Mouse (Mus musculus) CD4-positive helper T cell, adult 2 months (primary cell): Measurements from ENCODE around the gene Cyb5d2.

Experiments used
- DNase-seq: peaks from one replicate; pipeline ENCODE4 v3.0.0-alpha.2; 2012; ENCODE audit warnings: low read depth, missing footprints, low spot score

The Cyb5d2 gene

GRCm38 (mm10) chr11:72795455-72796295 lies at the start of gene Cyb5d2, which contains the start of gene Zzef1:
Gene Cyb5d2 (minus strand): TSS chr11:72796142.
Gene Zzef1 (plus strand): TSS chr11:72796226.
- peak; percentile 98 for DNase-seq

GRCm38 (mm10) chr11:72845526-72845925 lies 49.6 kb upstream of the Cyb5d2 start:
- no peak for DNase-seq

GRCm38 (mm10) chr11:72843576-72843975 lies 47.6 kb upstream of the Cyb5d2 start:
- DNase-seq, result no peak

- no peak for DNase-seq
These were observed 46.8 kb upstream of the Cyb5d2 start for GRCm38 (mm10) chr11:72842731-72843130.

- DNase-seq, result no peak
These were observed 33.9 kb upstream of the Cyb5d2 start for GRCm38 (mm10) chr11:72829869-72830268.

- DNase-seq, result no peak
These were observed 25.1 kb upstream of the Cyb5d2 start for GRCm38 (mm10) chr11:72821041-72821440.

GRCm38 (mm10) chr11:72818067-72818466 lies 22.1 kb upstream of the Cyb5d2 start:
- no peak for DNase-seq

- DNase-seq, result no peak
These were observed 20.9 kb upstream of the Cyb5d2 start for GRCm38 (mm10) chr11:72816859-72817258.

- DNase-seq, result peak; percentile 34
These were observed 18.2 kb upstream of the Cyb5d2 start for GRCm38 (mm10) chr11:72814188-72814587.

- DNase-seq, result no peak
These were observed 17.7 kb upstream of the Cyb5d2 start for GRCm38 (mm10) chr11:72813687-72814086.

GRCm38 (mm10) chr11:72807992-72808391 lies 12.1 kb upstream of the Cyb5d2 start:
- no peak for DNase-seq

GRCm38 (mm10) chr11:72806556-72806955 lies 10.6 kb upstream of the Cyb5d2 start:
- DNase-seq, result no peak

GRCm38 (mm10) chr11:72805232-72805631 lies 9.3 kb upstream of the Cyb5d2 start:
- DNase-seq, result no peak

GRCm38 (mm10) chr11:72804586-72804985 lies 8.6 kb upstream of the Cyb5d2 start:
- no peak for DNase-seq

GRCm38 (mm10) chr11:72803038-72803437 lies 7.1 kb upstream of the Cyb5d2 start:
- no peak for DNase-seq

- DNase-seq, result no peak
These were observed 5.2 kb upstream of the Cyb5d2 start for GRCm38 (mm10) chr11:72801182-72801581.

GRCm38 (mm10) chr11:72798112-72798511 lies 2.2 kb upstream of the Cyb5d2 start:
- DNase-seq, result no peak

- no peak for DNase-seq
These were observed 914 bp upstream of the Cyb5d2 start for GRCm38 (mm10) chr11:72796773-72797338.

- no peak for DNase-seq
These were observed 350 bp upstream of the Cyb5d2 start for GRCm38 (mm10) chr11:72796296-72796687.

- no peak for DNase-seq
These were observed 840 bp downstream of the Cyb5d2 start for GRCm38 (mm10) chr11:72795149-72795454.

- DNase-seq, result no peak
These were observed 3.9 kb downstream of the Cyb5d2 start for GRCm38 (mm10) chr11:72792033-72792432.

- no peak for DNase-seq
These were observed 13.4 kb downstream of the Cyb5d2 start for GRCm38 (mm10) chr11:72782503-72782902.

- DNase-seq, result no peak
These were observed 13.8 kb downstream of the Cyb5d2 start for GRCm38 (mm10) chr11:72782103-72782502.
